Mouse (Mus musculus) spleen, postnatal 14 days (tissue): ENCODE results near the gene Nup98.

Experiments
- DNase-seq, 2 experiments: peaks; one replicate each; pipeline ENCODE4 v3.0.0; 2021 to 2022; ENCODE audit warnings: low spot score in 2 of 2

Nup98 gene

DNA sequence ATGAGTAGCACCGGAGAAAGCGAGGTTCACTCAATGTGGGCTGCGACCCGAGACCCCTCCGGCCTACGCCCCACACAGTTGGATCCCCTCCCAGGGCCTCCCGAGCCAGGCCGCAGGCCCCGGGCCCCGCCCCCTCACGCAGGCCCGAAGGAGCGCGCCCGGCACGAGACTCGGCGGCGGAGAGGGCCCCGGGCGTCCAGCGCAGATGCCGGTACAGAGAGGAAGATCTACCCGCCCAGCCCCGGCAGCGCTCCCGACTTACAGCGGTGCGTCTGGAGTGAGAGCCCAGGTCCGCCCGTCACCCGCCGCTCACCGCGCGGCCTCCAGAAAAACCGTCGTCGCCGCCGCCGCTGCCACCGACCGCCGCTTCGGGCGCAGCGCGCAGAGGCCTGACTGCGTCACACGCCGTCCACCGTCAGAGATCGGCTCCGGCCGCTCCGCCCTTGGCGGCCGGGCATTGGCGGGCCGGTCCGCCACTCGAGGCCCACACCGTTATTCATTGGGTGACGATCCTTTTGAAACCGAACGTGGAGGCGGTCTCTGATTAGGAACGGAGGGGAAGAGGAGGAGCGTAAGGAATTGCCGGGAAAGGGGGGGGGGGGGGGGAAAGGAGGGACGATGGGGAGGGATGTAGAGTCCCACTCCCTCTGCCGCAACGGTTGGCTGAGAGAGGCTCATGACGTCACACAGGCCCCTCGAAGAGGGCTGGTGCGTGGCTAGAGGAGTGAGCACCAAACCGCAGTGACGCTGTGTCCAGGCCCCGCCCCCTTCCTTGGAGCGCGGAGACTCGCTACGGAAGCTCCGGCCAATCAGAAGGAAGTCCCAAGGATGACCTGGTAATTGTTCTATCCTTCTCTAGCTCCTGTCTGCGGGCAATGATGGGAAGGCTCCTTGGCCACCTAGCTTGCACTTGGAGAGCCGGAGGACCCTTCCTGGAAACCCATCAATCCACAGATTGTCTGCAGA lies at the start of gene Nup98, which contains the start of gene Pgap2:
Nup98 (minus strand) TSS at position 421 of the 966 bp plus-strand sequence.
Pgap2 (plus strand) TSS at position 453 of the 966 bp plus-strand sequence.
- peak; percentile 93 to 96 for DNase-seq

DNA sequence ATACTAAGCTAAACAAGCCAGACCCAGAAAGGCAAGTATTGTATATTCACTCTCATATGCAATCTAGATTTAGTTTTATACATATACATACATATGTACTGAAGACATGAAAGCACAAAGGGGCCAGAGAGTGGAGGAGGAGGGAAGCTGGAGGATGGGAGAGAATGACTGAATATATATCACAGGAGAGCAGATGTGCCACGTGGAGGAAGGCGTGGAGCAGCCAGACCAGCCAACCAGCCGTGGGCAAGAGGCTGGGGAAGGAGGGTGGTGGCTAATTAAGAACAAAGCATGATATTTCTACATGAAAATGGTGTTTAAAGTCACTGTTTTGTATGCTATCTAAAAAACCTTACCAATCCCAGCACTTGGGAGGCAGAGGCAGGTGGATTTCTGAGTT lies 48.8 kb upstream of the Nup98 start:
- DNase-seq, result no peak

- DNase-seq, result peak; percentile 63 to 85
Measured at GRCm38 (mm10) chr7:102258189-102258588, 48.2 kb upstream of the Nup98 start.

- DNase-seq, result no peak
Measured at GRCm38 (mm10) chr7:102256636-102257035, 46.7 kb upstream of the Nup98 start.

DNA sequence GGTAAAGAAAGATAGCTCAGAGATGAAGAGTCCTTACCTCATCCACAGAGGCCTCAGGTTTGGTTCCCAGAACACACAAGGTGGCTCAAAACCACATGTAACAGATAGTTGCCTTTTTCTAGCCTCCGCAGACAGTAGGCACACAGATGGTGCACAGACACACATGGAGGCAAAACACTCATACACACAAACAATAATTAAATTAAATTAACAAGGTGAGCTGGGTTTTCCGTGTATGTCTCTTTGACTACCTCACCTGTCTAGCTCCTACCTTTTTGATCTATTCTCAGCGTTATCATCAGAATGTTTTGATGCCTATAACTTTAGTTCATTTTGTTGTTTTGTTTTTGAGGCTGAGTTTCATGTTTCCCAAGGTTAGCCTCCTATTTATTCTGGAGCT lies 46.0 kb upstream of the Nup98 start, which contains the start of gene Rhog:
Rhog (minus strand) TSS at position 101 of the 400 bp plus-strand sequence.
- no peak for DNase-seq

GRCm38 (mm10) chr7:102253631-102254030 lies 43.7 kb upstream of the Nup98 start:
- no peak for DNase-seq

GRCm38 (mm10) chr7:102250631-102251214 lies 40.7 kb upstream of the Nup98 start:
- peak; percentile 81 to 83 for DNase-seq

- DNase-seq, result peak; percentile 59 to 74
Measured at GRCm38 (mm10) chr7:102249896-102250630, 40.1 kb upstream of the Nup98 start.

DNA sequence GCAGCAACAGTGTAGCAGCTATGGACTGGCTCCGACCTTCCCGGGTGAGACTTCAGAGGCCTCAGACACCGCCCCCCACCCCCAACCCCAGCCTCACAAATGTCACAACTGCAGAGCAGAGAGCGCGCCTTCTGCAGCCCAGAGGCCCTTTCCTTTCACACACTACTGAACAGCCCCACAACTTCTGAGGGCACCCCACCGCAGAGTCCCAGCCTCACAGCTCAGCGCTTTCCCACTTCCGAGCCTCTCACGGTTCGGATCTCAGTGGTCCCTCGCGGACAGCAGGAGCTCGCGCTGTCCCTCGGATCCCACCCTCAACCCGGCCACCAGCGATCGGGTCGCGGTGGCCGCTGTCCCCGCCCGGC lies 39.5 kb upstream of the Nup98 start:
- peak in 1 of 2 experiments; percentile 59 for DNase-seq

DNA sequence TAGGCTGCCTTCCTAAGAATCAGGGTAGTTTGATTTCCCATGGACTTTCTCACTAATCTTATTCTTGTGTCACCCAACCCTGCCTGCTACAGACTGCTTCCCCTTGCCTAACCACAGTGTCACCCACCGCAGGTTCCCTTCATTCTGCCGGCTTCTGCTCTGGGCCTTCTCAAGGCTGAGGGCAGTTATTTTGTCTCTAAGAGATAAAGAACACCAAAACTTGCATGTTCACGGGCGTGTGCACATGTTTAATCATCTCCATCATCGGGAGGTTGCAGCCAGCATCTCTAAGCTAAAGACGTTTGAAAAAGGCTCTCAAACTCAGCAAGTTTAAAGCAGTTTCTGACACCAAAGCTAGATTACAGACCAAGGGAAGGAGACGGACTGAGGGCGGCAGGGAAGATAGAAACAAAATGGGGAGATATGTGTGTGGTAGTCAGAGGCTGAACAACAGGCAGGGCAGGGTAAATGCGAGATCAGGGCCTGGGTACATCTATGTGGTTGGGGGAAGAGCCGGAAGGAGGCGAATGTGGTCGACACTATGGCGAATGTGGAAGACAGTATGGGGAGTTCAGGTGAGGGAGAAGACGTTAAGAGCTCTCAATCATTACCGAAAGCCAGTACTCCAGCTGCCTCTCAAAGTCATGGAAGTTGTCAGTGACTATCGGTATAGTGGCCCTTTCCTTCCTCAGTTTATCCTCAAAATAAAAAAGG lies 38.9 kb upstream of the Nup98 start:
- peak in 1 of 2 experiments; percentile 44 for DNase-seq

GRCm38 (mm10) chr7:102246956-102247797 lies 37.2 kb upstream of the Nup98 start:
- no peak for DNase-seq

GRCm38 (mm10) chr7:102246265-102246664 lies 36.3 kb upstream of the Nup98 start:
- no peak for DNase-seq

- DNase-seq, result no peak
Measured at GRCm38 (mm10) chr7:102245775-102246174, 35.8 kb upstream of the Nup98 start.

GRCm38 (mm10) chr7:102244782-102245535 lies 35.0 kb upstream of the Nup98 start:
- DNase-seq, result no peak

DNA sequence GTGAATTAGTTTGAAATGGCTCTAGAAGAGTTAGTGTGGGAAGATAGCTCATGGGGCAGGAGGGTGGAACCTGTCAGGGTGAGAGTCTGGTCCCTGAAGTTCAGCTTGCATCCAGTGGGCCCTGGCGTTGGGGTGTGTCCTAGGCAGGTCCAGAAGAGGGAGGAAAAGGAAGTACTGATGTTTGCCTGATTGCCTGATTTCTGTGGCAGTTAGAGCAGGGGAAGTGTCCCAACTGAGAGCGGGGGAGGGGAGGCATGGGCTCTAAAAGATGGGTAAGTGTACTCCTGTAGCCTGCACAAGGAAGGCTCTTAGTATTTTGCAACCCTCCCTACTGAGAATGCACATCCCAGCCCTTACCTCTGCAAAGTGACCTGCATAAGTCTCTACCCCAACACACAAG lies 33.9 kb upstream of the Nup98 start:
- peak in 1 of 2 experiments; percentile 17 for DNase-seq

GRCm38 (mm10) chr7:102242917-102243316 lies 32.9 kb upstream of the Nup98 start:
- DNase-seq, result no peak

GRCm38 (mm10) chr7:102242371-102242770 lies 32.4 kb upstream of the Nup98 start:
- no peak for DNase-seq

DNA sequence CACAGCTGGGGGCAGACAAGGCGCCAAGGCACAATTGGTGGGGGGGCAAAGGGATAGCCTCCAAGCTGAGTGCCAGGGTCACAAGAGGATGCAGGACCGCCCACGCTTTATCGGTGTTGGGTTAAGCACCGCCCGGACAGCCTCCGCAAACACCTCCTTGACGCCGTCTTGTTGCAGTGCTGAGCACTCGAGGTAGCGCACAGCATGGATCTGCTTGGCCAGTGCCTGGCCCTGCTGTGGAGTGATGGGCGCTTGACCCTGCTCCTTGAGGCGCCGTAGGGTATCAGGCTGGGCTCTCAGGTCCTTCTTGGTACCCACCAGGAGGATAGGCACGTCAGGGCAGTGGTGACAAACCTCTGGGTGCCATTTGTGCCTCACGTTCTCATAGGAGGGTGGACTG lies 29.6 kb upstream of the Nup98 start:
- DNase-seq, result no peak

- no peak for DNase-seq
Measured at GRCm38 (mm10) chr7:102238686-102239286, 28.8 kb upstream of the Nup98 start.
